Mouse (Mus musculus) small intestine, adult 2 months (tissue): ENCODE data around the gene Drg1. TPM values are rescaled to one million over a fixed set of nuclear protein-coding genes. Genes with fewer than 3 reads are reported as not detected.

ENCODE experiments used
- H3K27ac ChIP-seq: fragments of 200-500 bp; 2 replicates; pipeline ENCODE4 v1.5.1; 2012; ENCODE audit warnings: low read depth, low read length, control low read depth, inconsistent platforms; ENCODE audit not compliant: insufficient read depth
- H3K27me3 ChIP-seq: fragments of 200-500 bp; 2 replicates; pipeline ENCODE4 v1.6.1; 2012; ENCODE audit warnings: mild to moderate bottlenecking, moderate library complexity, low read length, inconsistent platforms; ENCODE audit not compliant: control insufficient read depth, insufficient read depth
- H3K36me3 ChIP-seq: fragments of 200-500 bp; 2 replicates; pipeline ENCODE4 v1.6.1; 2012; ENCODE audit warnings: mild to moderate bottlenecking, low read length, control low read depth, inconsistent platforms; ENCODE audit not compliant: control insufficient read depth, insufficient read depth
- H3K4me1 ChIP-seq: fragments of 200-500 bp; 2 replicates; pipeline ENCODE4 v1.6.1; 2012; ENCODE audit warnings: low read length, inconsistent platforms, mixed read lengths; ENCODE audit not compliant: control insufficient read depth, insufficient read depth, insufficient read length
- H3K4me3 ChIP-seq: fragments of 200-500 bp; 2 replicates; pipeline ENCODE4 v1.5.1; 2012; ENCODE audit warnings: low read depth, mild to moderate bottlenecking, control low read depth, inconsistent platforms, low read length, moderate library complexity
- CTCF ChIP-seq: fragments of 200-500 bp; IDR thresholded peaks from 2 replicates; pipeline ENCODE4 v1.5.1; 2012; ENCODE audit warnings: low read depth, mild to moderate bottlenecking, control low read depth, inconsistent platforms, low read length, moderate library complexity, mixed read lengths; ENCODE audit not compliant: insufficient replicate concordance, insufficient read length; ENCODE audit errors: extremely low read depth
- POLR2A ChIP-seq: fragments of 200-500 bp; IDR thresholded peaks from 2 replicates; pipeline ENCODE4 v1.6.1; 2012; ENCODE audit warnings: low read depth, mild to moderate bottlenecking, control low read depth, inconsistent platforms, low read length, moderate library complexity
- WGBS: fragments of 180-500 bp; shearing (Covaris S2); methylation state at CpG from one replicate; pipeline ENCODE4 v1.1.7; 2018; 5-methylcytosine and 5-hydroxymethylcytosine counted together
- polyA plus RNA-seq: library from polyadenylated mRNA; depleted of rRNA; stranded (reverse); fragments of >200 nt; gene quantifications from 2 replicates; pipeline ENCODE4 v1.2.3, GENCODE M21; 2012

Drg1 gene
- polyA plus RNA-seq, 1 experiment = 9.6 TPM

GRCm38 (mm10) chr11:3242395-3242794 is 23.8 kb downstream of the Drg1 start:
- no peak for TF ChIP-seq CTCF
- TF ChIP-seq POLR2A = no peak
- Histone ChIP-seq H3K27me3 (no peaks in the 10 kb centered on the region), H3K4me3 (no peak overlapping the region), H3K27ac (no peak overlapping the region), H3K4me1 (no peaks in the 10 kb centered on the region), H3K36me3 (peaks cover 68% of the 10 kb centered on the region)
- WGBS = 92% methylated on average over 7 of the region's 7 CpGs

- Histone ChIP-seq H3K36me3 (peaks cover 48% of the 10 kb centered on the region), H3K4me3 (no peak overlapping the region), H3K4me1 (no peaks in the 10 kb centered on the region), H3K27ac (no peak overlapping the region), H3K27me3 (no peaks in the 10 kb centered on the region)
- 41% methylated on average over 5 of the region's 5 CpGs for WGBS
- no peak for TF ChIP-seq POLR2A
- no peak for TF ChIP-seq CTCF
Observed at GRCm38 (mm10) chr11:3235277-3235676, 30.9 kb downstream of the Drg1 start.

GRCm38 (mm10) chr11:3233704-3234103 is 32.5 kb downstream of the Drg1 start:
- Histone ChIP-seq H3K4me1 (no peaks in the 10 kb centered on the region), H3K27ac (no peak overlapping the region), H3K27me3 (no peaks in the 10 kb centered on the region), H3K36me3 (peaks cover 48% of the 10 kb centered on the region), H3K4me3 (no peak overlapping the region)
- WGBS = 90% methylated on average over 4 of the region's 4 CpGs
- TF ChIP-seq CTCF = no peak
- TF ChIP-seq POLR2A = no peak

GRCm38 (mm10) chr11:3232248-3232647 is 34.0 kb downstream of the Drg1 start:
- WGBS = 64% methylated on average over 3 of the region's 3 CpGs
- Histone ChIP-seq H3K4me1 (no peaks in the 10 kb centered on the region), H3K27ac (no peak overlapping the region), H3K4me3 (no peak overlapping the region), H3K27me3 (no peaks in the 10 kb centered on the region), H3K36me3 (peaks cover 52% of the 10 kb centered on the region)
- TF ChIP-seq POLR2A (no peak), CTCF (no peak)

GRCm38 (mm10) chr11:3227113-3227512 is 39.1 kb downstream of the Drg1 start:
- Histone ChIP-seq H3K36me3 (peaks cover 66% of the 10 kb centered on the region), H3K27me3 (no peaks in the 10 kb centered on the region), H3K4me1 (no peaks in the 10 kb centered on the region), H3K4me3 (no peak overlapping the region), H3K27ac (no peak overlapping the region)
- TF ChIP-seq POLR2A = no peak
- no peak for TF ChIP-seq CTCF
- WGBS = 96% methylated on average over 3 of the region's 3 CpGs

GRCm38 (mm10) chr11:3223105-3223504 is 43.1 kb downstream of the Drg1 start:
- peaks cover 61% of the 10 kb centered on the region for H3K36me3 ChIP-seq
- no peak overlapping the region for H3K27ac ChIP-seq
- WGBS = 44% methylated on average over 5 of the region's 5 CpGs
- no peak overlapping the region for H3K4me3 ChIP-seq
- H3K27me3 ChIP-seq = no peaks in the 10 kb centered on the region
- TF ChIP-seq CTCF = no peak
- no peak for TF ChIP-seq POLR2A
- no peaks in the 10 kb centered on the region for H3K4me1 ChIP-seq

GRCm38 (mm10) chr11:3212526-3212925 is 53.7 kb downstream of the Drg1 start:
- TF ChIP-seq CTCF = no peak
- TF ChIP-seq POLR2A = no peak
- no peaks in the 10 kb centered on the region for H3K27me3 ChIP-seq
- WGBS = 27% methylated on average over 1 of the region's 1 CpGs
- H3K36me3 ChIP-seq = peaks cover 50% of the 10 kb centered on the region
- no peak overlapping the region for H3K4me3 ChIP-seq
- H3K4me1 ChIP-seq = no peaks in the 10 kb centered on the region; the same call in 1 of the 2 replicates
- no peak overlapping the region for H3K27ac ChIP-seq
